Mouse (Mus musculus) embryonic fibroblast, embryonic 13.5 days (primary cell): Measurements from ENCODE around the gene Rpl10a. TPM values are rescaled to one million over a fixed set of nuclear protein-coding genes. Genes with fewer than 3 reads are reported as not detected.

Experiments used
- H3K27ac ChIP-seq: 2 replicates; pipeline ENCODE4 v1.5.1; 2012; ENCODE audit warnings: low read length, control low read depth, inconsistent platforms; ENCODE audit not compliant: insufficient read depth
- H3K4me1 ChIP-seq: 2 replicates; pipeline ENCODE4 v1.6.1; 2011; ENCODE audit warnings: low read length; ENCODE audit not compliant: control insufficient read depth, insufficient read depth
- H3K4me3 ChIP-seq: 2 replicates; pipeline ENCODE4 v1.5.1; 2011; ENCODE audit warnings: mild to moderate bottlenecking, control low read depth, low read length; ENCODE audit not compliant: insufficient read depth
- CTCF ChIP-seq: IDR thresholded peaks from 2 replicates; pipeline ENCODE4 v1.5.1; 2011; ENCODE audit warnings: mild to moderate bottlenecking, control low read depth, low read length, moderate library complexity, borderline replicate concordance; ENCODE audit not compliant: insufficient read depth
- POLR2A ChIP-seq: IDR thresholded peaks from 2 replicates; pipeline ENCODE4 v1.6.1; 2011; ENCODE audit warnings: low read depth, mild to moderate bottlenecking, control low read depth, low read length, moderate library complexity
- polyA plus RNA-seq: library from polyadenylated mRNA; stranded (reverse); fragments of >200 nt; gene quantifications from 2 replicates; pipeline ENCODE4 v1.2.4, GENCODE M21; 2011; ENCODE audit warnings: low read depth; ENCODE audit not compliant: missing spikeins, insufficient read length

The Rpl10a gene
- polyA plus RNA-seq, 1 experiment = 1,157 TPM

DNA sequence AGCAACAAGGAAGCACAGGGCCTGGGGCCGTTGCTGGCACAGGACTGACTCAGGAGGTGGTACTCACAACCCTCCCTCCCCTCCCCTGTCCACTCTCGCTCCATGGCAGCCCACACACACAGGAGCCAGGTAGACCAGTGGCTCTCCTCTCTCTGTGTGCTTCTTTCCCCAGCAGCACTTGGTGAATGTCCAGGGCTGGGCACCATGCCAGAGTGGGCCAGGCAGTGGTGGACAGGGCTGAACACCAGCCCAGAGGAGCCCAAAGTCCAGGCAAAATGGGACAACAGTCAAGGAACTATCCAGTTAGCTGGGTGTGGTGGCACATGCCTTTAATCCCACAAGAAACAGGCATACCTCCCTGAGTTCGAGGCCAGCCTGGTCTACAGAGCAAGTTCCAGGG lies 38.0 kb upstream of the Rpl10a start:
- no peak overlapping the region for H3K4me3 ChIP-seq
- H3K27ac ChIP-seq = no peak overlapping the region
- no peak for TF ChIP-seq POLR2A
- TF ChIP-seq CTCF = no peak
- H3K4me1 ChIP-seq = no peaks in the 10 kb centered on the region

DNA sequence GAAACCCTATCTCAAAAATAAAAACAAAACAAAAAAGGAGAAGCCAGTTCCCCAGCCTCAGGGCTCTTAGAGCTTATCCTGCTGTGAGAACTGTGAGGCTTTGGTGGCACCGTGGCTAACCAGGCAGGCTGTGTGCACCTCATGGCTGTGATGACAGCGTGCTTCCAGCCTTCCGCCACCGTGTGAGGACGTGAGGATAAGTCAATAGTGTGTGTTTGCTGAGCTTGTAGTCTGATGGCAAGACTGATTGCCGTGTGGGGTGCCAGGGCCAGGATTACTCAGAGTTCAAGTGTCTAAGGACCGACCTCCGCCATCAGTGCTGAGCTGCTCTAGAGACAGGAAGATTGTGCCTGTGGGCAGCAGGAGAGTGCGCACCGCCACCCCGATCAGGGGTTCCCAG lies 37.6 kb upstream of the Rpl10a start:
- TF ChIP-seq CTCF (no peak), POLR2A (no peak)
- Histone ChIP-seq H3K27ac (no peak overlapping the region), H3K4me1 (no peaks in the 10 kb centered on the region), H3K4me3 (no peak overlapping the region)

DNA sequence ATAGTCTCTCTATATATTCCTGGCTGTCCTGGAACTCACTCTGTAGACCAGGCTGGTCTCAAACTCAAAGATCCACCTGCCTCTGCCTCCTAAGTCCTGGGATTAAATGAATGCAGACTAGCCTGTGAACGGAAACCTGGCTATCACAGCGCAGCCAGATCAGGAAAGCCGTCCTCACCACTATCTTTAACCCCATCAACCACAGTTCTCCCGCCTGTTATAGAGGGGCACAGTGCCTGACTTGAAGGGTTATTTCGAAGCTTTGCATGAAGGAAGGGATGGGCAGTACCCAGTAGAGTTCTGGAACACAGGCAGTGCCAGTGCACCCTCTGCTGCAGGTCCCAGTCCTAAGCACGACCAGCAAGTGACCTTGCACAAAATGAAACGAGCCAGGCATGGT lies 36.9 kb upstream of the Rpl10a start:
- TF ChIP-seq POLR2A = no peak
- TF ChIP-seq CTCF = no peak

GRCm38 (mm10) chr17:28293716-28294115 lies 34.6 kb upstream of the Rpl10a start:
- TF ChIP-seq CTCF = no peak
- TF ChIP-seq POLR2A = no peak
- no peaks in the 10 kb centered on the region for H3K4me1 ChIP-seq
- no peak overlapping the region for H3K27ac ChIP-seq
- no peak overlapping the region for H3K4me3 ChIP-seq

More for the DNA sequence above, 36.9 kb upstream of the Rpl10a start:
- H3K4me3 ChIP-seq = no peak overlapping the region
- no peak overlapping the region for H3K27ac ChIP-seq
- H3K4me1 ChIP-seq = no peaks in the 10 kb centered on the region

DNA sequence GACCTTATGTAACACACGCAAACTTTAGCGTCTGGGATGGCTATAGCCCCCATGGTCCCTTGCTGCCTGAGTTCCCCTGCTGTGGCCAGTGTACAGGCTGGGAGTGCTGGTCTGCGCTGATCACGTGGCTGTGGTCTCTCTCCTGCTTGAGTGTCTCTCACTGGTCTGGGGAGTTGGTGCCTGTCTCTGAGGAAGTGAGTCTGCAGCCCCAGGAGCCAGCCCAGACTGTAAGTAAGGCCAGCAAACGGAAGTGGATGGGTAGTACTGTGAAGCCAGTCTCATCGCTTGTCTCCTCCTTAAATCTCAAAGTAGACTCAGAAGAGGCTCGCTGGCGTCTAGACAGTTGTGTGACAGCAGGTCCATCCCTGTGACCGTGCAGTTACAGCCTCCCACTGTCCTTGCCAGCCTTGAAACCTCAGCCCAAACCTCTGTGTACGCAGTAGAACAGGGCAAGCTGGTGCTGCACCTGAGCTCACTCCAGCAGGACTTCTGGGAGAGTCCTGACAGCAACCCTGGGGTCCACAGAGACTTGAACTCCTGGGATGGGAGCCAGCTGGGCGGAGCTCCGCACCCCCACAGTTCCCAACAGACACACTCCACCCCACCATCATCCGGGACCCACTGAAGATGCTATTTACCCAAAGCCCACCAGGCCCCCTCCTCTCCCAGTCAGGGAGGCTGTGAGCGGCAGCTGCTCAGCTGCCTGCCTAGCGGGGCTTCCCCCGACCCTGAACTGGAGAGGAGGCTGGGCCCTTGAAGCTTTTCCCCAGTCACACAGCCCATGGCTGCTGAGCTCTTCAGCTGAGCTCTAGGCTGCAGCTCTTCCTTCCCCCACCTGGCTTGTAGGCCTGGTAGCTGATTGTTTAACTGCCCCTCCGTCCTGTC lies 33.6 kb upstream of the Rpl10a start:
- no peaks in the 10 kb centered on the region for H3K4me1 ChIP-seq
- H3K4me3 ChIP-seq = no peak overlapping the region
- H3K27ac ChIP-seq = no peak overlapping the region
- no peak for TF ChIP-seq CTCF
- no peak for TF ChIP-seq POLR2A

DNA sequence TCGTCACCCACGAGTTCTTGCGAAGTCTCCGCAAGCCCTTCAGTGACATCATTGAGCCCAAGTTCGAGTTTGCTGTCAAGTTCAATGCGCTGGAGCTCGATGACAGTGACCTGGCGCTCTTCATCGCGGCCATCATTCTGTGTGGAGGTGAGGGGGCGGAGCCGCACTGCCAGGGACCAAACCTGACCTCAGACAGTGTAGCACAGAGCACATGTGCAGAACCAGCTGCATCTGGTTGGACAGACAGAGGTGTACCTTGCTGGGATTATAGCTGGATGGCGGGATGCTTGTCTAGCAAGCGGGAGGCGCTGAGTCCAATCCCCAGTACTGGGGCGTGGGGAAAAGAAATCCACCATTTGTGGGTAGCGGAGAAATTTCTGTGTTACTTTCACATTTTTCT lies 29.4 kb upstream of the Rpl10a start:
- H3K27ac ChIP-seq = no peak overlapping the region

GRCm38 (mm10) chr17:28299669-28300320 lies 28.5 kb upstream of the Rpl10a start:
- Histone ChIP-seq H3K4me1 (no peaks in the 10 kb centered on the region), H3K4me3 (no peak overlapping the region)
- TF ChIP-seq POLR2A (no peak), CTCF (no peak)

More for the DNA sequence above, 29.4 kb upstream of the Rpl10a start:
- Histone ChIP-seq H3K4me1 (no peaks in the 10 kb centered on the region), H3K4me3 (no peak overlapping the region)
- TF ChIP-seq CTCF = no peak
- no peak for TF ChIP-seq POLR2A

DNA sequence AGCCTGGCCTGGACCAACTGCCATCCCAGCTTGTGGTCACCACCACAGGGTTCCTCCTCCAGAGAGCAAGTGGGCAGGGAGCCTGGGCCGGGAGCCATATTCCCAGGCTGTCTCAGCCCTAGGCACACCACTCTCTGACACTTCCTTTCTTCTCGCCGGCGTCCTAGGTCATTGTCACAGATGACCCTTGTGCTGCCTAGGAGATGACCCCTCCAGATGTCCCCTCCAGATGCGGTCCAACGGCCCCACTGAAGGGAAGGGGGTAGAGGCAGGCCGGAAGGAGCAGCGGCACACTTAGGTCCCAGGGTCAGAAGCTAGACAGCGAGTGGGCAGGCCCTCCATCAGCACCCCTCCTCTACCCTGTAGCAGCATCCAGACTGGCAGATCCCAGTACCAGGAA lies 27.9 kb upstream of the Rpl10a start:
- no peak overlapping the region for H3K27ac ChIP-seq
- no peak for TF ChIP-seq POLR2A
- no peak for TF ChIP-seq CTCF
- H3K4me3 ChIP-seq = no peak overlapping the region
- no peaks in the 10 kb centered on the region for H3K4me1 ChIP-seq

More at GRCm38 (mm10) chr17:28299669-28300320, 28.5 kb upstream of the Rpl10a start:
- no peak overlapping the region for H3K27ac ChIP-seq

GRCm38 (mm10) chr17:28300850-28301249 lies 27.4 kb upstream of the Rpl10a start:
- Histone ChIP-seq H3K4me1 (no peaks in the 10 kb centered on the region), H3K4me3 (no peak overlapping the region), H3K27ac (no peak overlapping the region)
- no peak for TF ChIP-seq CTCF
- TF ChIP-seq POLR2A = no peak

DNA sequence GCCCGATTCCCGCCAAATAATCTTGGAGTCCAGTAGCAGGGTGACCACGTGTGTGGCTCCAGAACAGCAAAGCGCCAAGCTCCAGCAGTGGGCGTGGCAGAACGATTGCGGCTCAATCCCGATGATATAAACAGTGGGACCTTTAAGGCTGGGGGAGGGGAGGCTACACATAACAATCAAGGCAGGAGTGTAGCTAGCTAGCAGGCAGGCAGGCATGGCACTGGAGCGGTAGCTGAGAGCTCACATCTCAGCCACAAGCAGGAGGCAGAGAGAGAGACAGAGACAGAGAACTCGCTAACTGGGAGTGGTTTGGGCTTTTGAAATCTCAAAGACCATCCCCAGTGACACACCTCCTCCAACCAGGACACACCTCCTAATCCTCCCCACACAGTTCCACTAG lies 23.1 kb upstream of the Rpl10a start:
- H3K27ac ChIP-seq = no peak overlapping the region
- TF ChIP-seq POLR2A = no peak
- TF ChIP-seq CTCF = no peak

More for the DNA sequence above, 23.1 kb upstream of the Rpl10a start:
- Histone ChIP-seq H3K4me3 (no peak overlapping the region), H3K4me1 (no peaks in the 10 kb centered on the region)
